Mouse (Mus musculus) lung, adult 2 months (tissue): ENCODE measurements around the gene Prtg.

Experiments
- CTCF ChIP-seq: fragments of 200-500 bp; IDR thresholded peaks from 2 replicates; pipeline ENCODE4 v1.5.1; 2011; ENCODE audit warnings: mild to moderate bottlenecking, low read length, control low read depth; ENCODE audit not compliant: insufficient read depth
- POLR2A ChIP-seq: fragments of 200-500 bp; IDR thresholded peaks from 2 replicates; pipeline ENCODE4 v1.6.1; 2011; ENCODE audit warnings: low read depth, mild to moderate bottlenecking, control low read depth, low read length, borderline replicate concordance; ENCODE audit errors: extremely low read depth

- TF ChIP-seq CTCF (no peak), POLR2A (no peak)
Measured at GRCm38 (mm10) chr9:72763050-72763718, 43.5 kb upstream of the Prtg start.
